Comparison of ENCODE assay signal across 7 mouse cellular contexts in genomic region chr3:60516054-60516674, GRCm38 (mm10). TPM values are rescaled to one million over a fixed set of nuclear protein-coding genes. Genes with fewer than 3 reads are reported as not detected.
DNase-seq lines count a peak whose midpoint lies in the region; ATAC-seq lines count a peak whose summit lies in the region.

No protein-coding gene starts in this region.

- peak overlapping the region; percentile 28 for H3K9ac ChIP-seq in lung, embryonic 16.5 days (ENCODE audit: low read length)

- DNase-seq in urinary bladder, postnatal 14 days (ENCODE audit: low spot score) = peak; percentile 55
- DNase-seq in urinary bladder, postnatal 10 days (ENCODE audit: low spot score) = no peak
- DNase-seq in adrenal gland, postnatal 36 days = peak; percentile 80 to 82
- DNase-seq in gastrocnemius, postnatal 10 days = peak; percentile 13
- peak; percentile 77 for DNase-seq in kidney, adult 18-20 months
- peak; percentile 45 to 63 for DNase-seq in spleen, postnatal 14 days (ENCODE audit: low spot score in 2 of 2)

- H3K4me1 ChIP-seq in lung, embryonic 16.5 days (replicated peaks; ENCODE audit: control insufficient read depth, insufficient read depth, low read length) = peaks cover 33% of the 10 kb centered on the region

- WGBS in lung, embryonic 16.5 days = 22% methylated on average over 12 of the region's 12 CpGs

- peak overlapping the region; percentile 43; the same call in 1 of the 2 replicates for H3K27ac ChIP-seq in lung, embryonic 16.5 days (ENCODE audit: low read length)

- no peaks in the 10 kb centered on the region for H3K27me3 ChIP-seq in lung, embryonic 16.5 days (ENCODE audit: control insufficient read depth, insufficient read depth, low read depth, low read length)

- ATAC-seq in lung, embryonic 16.5 days (ENCODE audit: low read depth) = 0 out of 2 replicates have a peak, but pooled peaks have one; percentile 21

- no peak overlapping the region for H3K4me3 ChIP-seq in lung, embryonic 16.5 days (ENCODE audit: low read length)

- no peaks in the 10 kb centered on the region for H3K36me3 ChIP-seq in lung, embryonic 16.5 days (ENCODE audit: control insufficient read depth, insufficient read depth, low read length)

- no peaks in the 10 kb centered on the region for H3K9me3 ChIP-seq in lung, embryonic 16.5 days (ENCODE audit: control insufficient read depth, low read length)

- H3K4me2 ChIP-seq in lung, embryonic 16.5 days (ENCODE audit: low read depth, low read length) = peak overlapping the region; percentile 21

RNA-seq across cellular contexts. Expression of gene Mbnl1, which starts 43.5 kb away (rescaled TPM):
- total RNA-seq in adrenal gland, postnatal 36 days (2021) = 100 to 1,000 TPM; 504 to 609 TPM
- 100 to 1,000 TPM; 234 to 262 TPM for total RNA-seq in gastrocnemius, postnatal 10 days (2021)
- 180 and 188 TPM in 2 replicates for polyA plus RNA-seq in lung, embryonic 16.5 days (2015; fragmentation: Nextera tagmentation; extraction: Ambion mirVana)
